Mouse (Mus musculus) central nervous system, embryonic 18 days (tissue): ENCODE results near the gene Cxcr6. TPM values are rescaled to one million over a fixed set of nuclear protein-coding genes. Genes with fewer than 3 reads are reported as not detected.

ENCODE experiments used
- polyA plus RNA-seq: library from polyadenylated mRNA; depleted of rRNA; stranded (reverse); fragments of >200 nt; gene quantifications from 2 replicates; pipeline ENCODE4 v1.2.3, GENCODE M21; 2012; rRNA removed

Gene Cxcr6
- not detected in 2 replicates for polyA plus RNA-seq

GRCm38 (mm10) chr9:123806267-123806666 lies at the start of gene Cxcr6:
Gene Cxcr6, plus strand, starts transcription at chr9:123806475.

GRCm38 (mm10) chr9:123851713-123852448 lies 45.6 kb downstream of the Cxcr6 start, which contains the start of gene Fyco1:
Gene Fyco1, minus strand, starts transcription at chr9:123851899.

Other genes starting within 250 kb of the Cxcr6 start
- 0.41 and 0.55 TPM in 2 replicates for gene Slc6a20b, start 173.9 kb upstream of the Cxcr6 start, polyA plus RNA-seq
- 0.18 and 0.19 TPM in 2 replicates for gene Ccr9, start 128.0 kb upstream of the Cxcr6 start, polyA plus RNA-seq
- gene Slc6a20a, start 127.6 kb upstream of the Cxcr6 start, polyA plus RNA-seq = 11.9 and 13.7 TPM in 2 replicates
- 23.0 and 24.8 TPM in 2 replicates for gene Lztfl1, start 88.8 kb upstream of the Cxcr6 start, polyA plus RNA-seq
- 9.5 and 10.0 TPM in 2 replicates for gene Fyco1, start 45.4 kb downstream of the Cxcr6 start, polyA plus RNA-seq
- not detected in 2 replicates for gene Xcr1, start 55.6 kb downstream of the Cxcr6 start, polyA plus RNA-seq
- 0.38 and 0.63 TPM in 2 replicates for gene Ccr1, start 162.2 kb downstream of the Cxcr6 start, polyA plus RNA-seq
- gene Ccr1l1, start 171.9 kb downstream of the Cxcr6 start, polyA plus RNA-seq = not detected in 2 replicates
- not detected in 2 replicates for gene Ccr3, start 215.5 kb downstream of the Cxcr6 start, polyA plus RNA-seq